Mouse (Mus musculus): ENCODE results near the gene Fam131a. TPM values are rescaled to one million over a fixed set of nuclear protein-coding genes. Genes with fewer than 3 reads are reported as not detected.

The Fam131a gene
- total and polyA plus RNA-seq, 3 experiments, result 22.2 to 31.3 (median 24.6) TPM

- intact Hi-C loops (cut with DNase I), result loop anchor here (2.0 to 5.0 kb wide), 2 partner anchors 43 to 137 kb away; partner anchors contain the start of genes Ap2m1, Clcn2 and Polr2h
- Histone ChIP-seq H3K27ac (peak overlapping the region; percentile 82), H3K9ac (ENCODE audit: low read depth, low read length) (peak overlapping the region; percentile 94), H3K36me3 (ENCODE audit: control insufficient read depth, insufficient read depth, low read length) (peaks cover 23% of the 10 kb centered on the region), H3K79me2 (replicated peaks; ENCODE audit: control insufficient read depth, insufficient read depth, low read length) (peaks cover 12% of the 10 kb centered on the region), H3K4me3 (peak overlapping the region; percentile 84), H3K4me1 (ENCODE audit: control insufficient read depth, insufficient read depth, low read length) (peaks cover 12% of the 10 kb centered on the region), H3K27me3 (ENCODE audit: control insufficient read depth, insufficient read depth, low read length) (no peaks in the 10 kb centered on the region)
- peak; percentile 42 to 49 for DNase-seq
- 4% methylated on average over 14 of the region's 14 CpGs for WGBS
- TF ChIP-seq CTCF (IDR thresholded peaks at IDR 0.05) (no peak), EP300 (IDR thresholded peaks at IDR 0.05; ENCODE audit: insufficient read depth, low read depth, low read length) (no peak), POLR2A (IDR thresholded peaks at IDR 0.05; ENCODE audit: insufficient read depth, low read depth, low read length) (no peak)
These were observed 19.2 kb upstream of the Fam131a start for GRCm38 (mm10) chr16:20673706-20674303.

- H3K9ac ChIP-seq (ENCODE audit: low read depth, low read length), result no peak overlapping the region
- peaks cover 12% of the 10 kb centered on the region for H3K79me2 ChIP-seq (replicated peaks; ENCODE audit: control insufficient read depth, insufficient read depth, low read length)
- H3K36me3 ChIP-seq (ENCODE audit: control insufficient read depth, insufficient read depth, low read length), result peaks cover 26% of the 10 kb centered on the region
- no peak for DNase-seq
- intact Hi-C loops (cut with DNase I), result loop anchor here (1.0 kb wide), 1 partner anchor 18 kb away; the partner anchor contains the start of gene Fam131a
- H3K4me3 ChIP-seq, result no peak overlapping the region
- no peaks in the 10 kb centered on the region for H3K27me3 ChIP-seq (ENCODE audit: control insufficient read depth, insufficient read depth, low read length)
- no peak overlapping the region for H3K27ac ChIP-seq
- no peak for TF ChIP-seq CTCF (IDR thresholded peaks at IDR 0.05)
- TF ChIP-seq POLR2A (IDR thresholded peaks at IDR 0.05; ENCODE audit: insufficient read depth, low read depth, low read length), result no peak
- no peak for TF ChIP-seq EP300 (IDR thresholded peaks at IDR 0.05; ENCODE audit: insufficient read depth, low read depth, low read length)
- WGBS, result 84% methylated on average over 6 of the region's 6 CpGs
- H3K4me1 ChIP-seq (ENCODE audit: control insufficient read depth, insufficient read depth, low read length), result peaks cover 12% of the 10 kb centered on the region
These were observed 17.8 kb upstream of the Fam131a start for GRCm38 (mm10) chr16:20675213-20675612.

GRCm38 (mm10) chr16:20676702-20677101, 16.3 kb upstream of the Fam131a start:
- no peak overlapping the region for H3K9ac ChIP-seq (ENCODE audit: low read depth, low read length)

GRCm38 (mm10) chr16:20677380-20677779, 15.7 kb upstream of the Fam131a start:
- WGBS, result 82% methylated on average over 5 of the region's 5 CpGs
- peaks cover 26% of the 10 kb centered on the region for H3K36me3 ChIP-seq (ENCODE audit: control insufficient read depth, insufficient read depth, low read length)
- intact Hi-C loops (cut with DNase I), result no loop called here
- H3K4me1 ChIP-seq (ENCODE audit: control insufficient read depth, insufficient read depth, low read length), result peaks cover 12% of the 10 kb centered on the region
- DNase-seq, result no peak
- H3K9ac ChIP-seq (ENCODE audit: low read depth, low read length), result no peak overlapping the region
- H3K27me3 ChIP-seq (ENCODE audit: control insufficient read depth, insufficient read depth, low read length), result no peaks in the 10 kb centered on the region
- TF ChIP-seq POLR2A (IDR thresholded peaks at IDR 0.05; ENCODE audit: insufficient read depth, low read depth, low read length), result no peak
- no peak for TF ChIP-seq CTCF (IDR thresholded peaks at IDR 0.05)
- no peak for TF ChIP-seq EP300 (IDR thresholded peaks at IDR 0.05; ENCODE audit: insufficient read depth, low read depth, low read length)
- H3K4me3 ChIP-seq, result no peak overlapping the region
- H3K79me2 ChIP-seq (replicated peaks; ENCODE audit: control insufficient read depth, insufficient read depth, low read length), result peaks cover 12% of the 10 kb centered on the region
- peak overlapping the region; percentile 53 for H3K27ac ChIP-seq

More at GRCm38 (mm10) chr16:20676702-20677101, 16.3 kb upstream of the Fam131a start:
- Histone ChIP-seq H3K36me3 (ENCODE audit: control insufficient read depth, insufficient read depth, low read length) (peaks cover 26% of the 10 kb centered on the region), H3K79me2 (replicated peaks; ENCODE audit: control insufficient read depth, insufficient read depth, low read length) (peaks cover 12% of the 10 kb centered on the region), H3K27me3 (ENCODE audit: control insufficient read depth, insufficient read depth, low read length) (no peaks in the 10 kb centered on the region), H3K4me3 (no peak overlapping the region), H3K4me1 (ENCODE audit: control insufficient read depth, insufficient read depth, low read length) (peaks cover 12% of the 10 kb centered on the region), H3K27ac (no peak overlapping the region)
- 78% methylated on average over 4 of the region's 4 CpGs for WGBS
- no peak for DNase-seq
- intact Hi-C loops (cut with DNase I), result no loop called here
- TF ChIP-seq POLR2A (IDR thresholded peaks at IDR 0.05; ENCODE audit: insufficient read depth, low read depth, low read length) (no peak), CTCF (IDR thresholded peaks at IDR 0.05) (no peak), EP300 (IDR thresholded peaks at IDR 0.05; ENCODE audit: insufficient read depth, low read depth, low read length) (no peak)

GRCm38 (mm10) chr16:20677974-20678675, 14.9 kb upstream of the Fam131a start:
- intact Hi-C loops (cut with DNase I), result no loop called here
- H3K9ac ChIP-seq (ENCODE audit: low read depth, low read length), result no peak overlapping the region
- peak overlapping the region; percentile 53 for H3K27ac ChIP-seq
- 47% methylated on average over 10 of the region's 10 CpGs for WGBS
- peaks cover 12% of the 10 kb centered on the region for H3K4me1 ChIP-seq (ENCODE audit: control insufficient read depth, insufficient read depth, low read length)
- peaks cover 26% of the 10 kb centered on the region for H3K36me3 ChIP-seq (ENCODE audit: control insufficient read depth, insufficient read depth, low read length)
- H3K4me3 ChIP-seq, result no peak overlapping the region
- peak; percentile 85 to 90 for DNase-seq
- H3K79me2 ChIP-seq (replicated peaks; ENCODE audit: control insufficient read depth, insufficient read depth, low read length), result peaks cover 11% of the 10 kb centered on the region
- no peaks in the 10 kb centered on the region for H3K27me3 ChIP-seq (ENCODE audit: control insufficient read depth, insufficient read depth, low read length)
- TF ChIP-seq POLR2A (IDR thresholded peaks at IDR 0.05; ENCODE audit: insufficient read depth, low read depth, low read length), result no peak
- TF ChIP-seq EP300 (IDR thresholded peaks at IDR 0.05; ENCODE audit: insufficient read depth, low read depth, low read length), result no peak
- TF ChIP-seq CTCF (IDR thresholded peaks at IDR 0.05), result no peak

GRCm38 (mm10) chr16:20690774-20691173, 2.3 kb upstream of the Fam131a start:
- no peak overlapping the region for H3K9ac ChIP-seq (ENCODE audit: low read depth, low read length)
- WGBS, result 77% methylated on average over 3 of the region's 3 CpGs
- peaks cover 14% of the 10 kb centered on the region for H3K4me1 ChIP-seq (ENCODE audit: control insufficient read depth, insufficient read depth, low read length)
- H3K79me2 ChIP-seq (replicated peaks; ENCODE audit: control insufficient read depth, insufficient read depth, low read length), result no peaks in the 10 kb centered on the region
- DNase-seq, result no peak
- TF ChIP-seq CTCF (IDR thresholded peaks at IDR 0.05) (no peak), POLR2A (IDR thresholded peaks at IDR 0.05; ENCODE audit: insufficient read depth, low read depth, low read length) (no peak), EP300 (IDR thresholded peaks at IDR 0.05; ENCODE audit: insufficient read depth, low read depth, low read length) (no peak)
- no peak overlapping the region for H3K4me3 ChIP-seq
- H3K27me3 ChIP-seq (ENCODE audit: control insufficient read depth, insufficient read depth, low read length), result no peaks in the 10 kb centered on the region
- peaks cover 4% of the 10 kb centered on the region; the same call in 1 of the 2 replicates for H3K36me3 ChIP-seq (ENCODE audit: control insufficient read depth, insufficient read depth, low read length)
- no peak overlapping the region for H3K27ac ChIP-seq
- intact Hi-C loops (cut with DNase I), result no loop called here
